Mouse (Mus musculus): ENCODE data around the gene Eno3. TPM values are rescaled to one million over a fixed set of nuclear protein-coding genes. Genes with fewer than 3 reads are reported as not detected.
A peak's percentile ranks its signal among the peaks of the same experiment; 100 is the strongest.

The Eno3 gene
- total and polyA plus RNA-seq, 2 experiments from 2014 or later: 1,204 to 1,376 TPM

GRCm38 (mm10) chr11:70679361-70679760, 22.4 kb downstream of the Eno3 start:
- Histone ChIP-seq H3K4me2 (ENCODE audit: low read depth, low read length) (no peak overlapping the region), H3K36me3 (replicated peaks; ENCODE audit: control insufficient read depth, insufficient read depth, low read length) (peaks cover 78% of the 10 kb centered on the region), H3K9me3 (replicated peaks; ENCODE audit: control insufficient read depth, low read length) (no peaks in the 10 kb centered on the region), H3K27ac (ENCODE audit: low read depth) (no peak overlapping the region), H3K4me3 (ENCODE audit: low read depth, low read length) (no peak overlapping the region), H3K4me1 (ENCODE audit: control insufficient read depth, insufficient read depth) (peaks cover 8% of the 10 kb centered on the region), H3K27me3 (ENCODE audit: control insufficient read depth, insufficient read depth, low read length) (no peaks in the 10 kb centered on the region), H3K9ac (replicated peaks; ENCODE audit: low read depth, low read length) (no peak overlapping the region)
- no peak for ATAC-seq (ENCODE audit: insufficient read depth, low read depth)
- no peak for DNase-seq (ENCODE audit: low spot score)
- 93% methylated on average over 8 of the region's 8 CpGs for WGBS
- TF ChIP-seq CTCF (IDR thresholded peaks at IDR 0.05; ENCODE audit: low read depth) (no peak), EP300 (IDR thresholded peaks at IDR 0.05; ENCODE audit: low read depth) (no peak)

DNA sequence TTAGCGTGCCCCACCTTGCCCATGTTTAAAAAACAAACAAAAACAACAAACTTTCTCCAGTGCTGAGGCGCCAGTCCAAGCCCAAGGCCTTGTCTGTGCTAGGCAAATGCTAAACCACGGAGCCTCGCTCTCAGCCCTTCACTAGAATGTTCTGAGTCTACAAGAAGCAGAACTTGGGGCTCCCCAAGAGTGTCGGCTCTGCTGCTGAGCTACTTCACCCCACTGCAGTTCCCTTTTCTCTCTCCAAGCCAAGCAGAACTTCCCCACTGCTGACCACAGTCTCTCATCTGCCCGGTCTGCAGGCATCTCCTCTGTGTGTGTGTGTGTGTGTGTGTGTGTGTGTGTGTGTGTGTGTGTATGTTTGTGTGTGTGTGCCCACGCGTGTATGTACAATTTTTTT, 22.9 kb downstream of the Eno3 start:
- WGBS: 84% methylated on average over 8 of the region's 8 CpGs
- H3K9ac ChIP-seq (replicated peaks; ENCODE audit: low read depth, low read length): no peak overlapping the region
- no peak overlapping the region for H3K27ac ChIP-seq (ENCODE audit: low read depth)

DNA sequence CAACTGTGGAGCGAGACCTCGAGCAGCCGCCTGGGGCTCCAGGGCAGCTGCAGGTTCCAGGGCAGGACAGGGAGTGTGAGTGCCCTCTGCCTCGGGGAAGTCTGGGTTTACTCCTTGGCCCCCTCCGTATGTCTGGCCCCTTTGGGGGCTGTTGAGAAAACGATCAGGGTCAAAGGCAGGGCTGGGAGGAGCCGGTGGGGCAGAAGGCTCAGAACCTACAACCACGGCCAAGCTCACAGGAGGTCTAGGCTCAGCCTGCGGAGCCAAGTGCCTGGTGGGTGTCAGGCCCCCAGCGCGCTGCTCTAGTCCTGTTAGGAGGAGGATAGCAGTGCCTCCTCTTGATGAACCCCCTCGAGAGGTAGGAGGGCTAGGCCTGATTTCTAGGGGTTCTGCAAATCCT, 24.2 kb downstream of the Eno3 start:
- Histone ChIP-seq H3K9me3 (replicated peaks; ENCODE audit: control insufficient read depth, low read length) (no peaks in the 10 kb centered on the region), H3K9ac (replicated peaks; ENCODE audit: low read depth, low read length) (no peak overlapping the region), H3K27ac (ENCODE audit: low read depth) (no peak overlapping the region), H3K4me1 (ENCODE audit: control insufficient read depth, insufficient read depth) (peaks cover 5% of the 10 kb centered on the region), H3K4me2 (ENCODE audit: low read depth, low read length) (no peak overlapping the region), H3K27me3 (ENCODE audit: control insufficient read depth, insufficient read depth, low read length) (no peaks in the 10 kb centered on the region), H3K4me3 (ENCODE audit: low read depth, low read length) (no peak overlapping the region), H3K36me3 (replicated peaks; ENCODE audit: control insufficient read depth, insufficient read depth, low read length) (peaks cover 80% of the 10 kb centered on the region)
- 71% methylated on average over 12 of the region's 12 CpGs for WGBS
- ATAC-seq (ENCODE audit: insufficient read depth, low read depth): no peak
- DNase-seq (ENCODE audit: low spot score): no peak
- TF ChIP-seq EP300 (IDR thresholded peaks at IDR 0.05; ENCODE audit: low read depth) (no peak), CTCF (IDR thresholded peaks at IDR 0.05; ENCODE audit: low read depth) (no peak)

More for the DNA sequence above, 22.9 kb downstream of the Eno3 start:
- H3K36me3 ChIP-seq (replicated peaks; ENCODE audit: control insufficient read depth, insufficient read depth, low read length): peaks cover 82% of the 10 kb centered on the region
- peaks cover 8% of the 10 kb centered on the region for H3K4me1 ChIP-seq (ENCODE audit: control insufficient read depth, insufficient read depth)
- H3K9me3 ChIP-seq (replicated peaks; ENCODE audit: control insufficient read depth, low read length): no peaks in the 10 kb centered on the region
- H3K27me3 ChIP-seq (ENCODE audit: control insufficient read depth, insufficient read depth, low read length): no peaks in the 10 kb centered on the region
- H3K4me2 ChIP-seq (ENCODE audit: low read depth, low read length): no peak overlapping the region
- no peak overlapping the region for H3K4me3 ChIP-seq (ENCODE audit: low read depth, low read length)
- ATAC-seq (ENCODE audit: insufficient read depth, low read depth): no peak
- no peak for DNase-seq (ENCODE audit: low spot score)
- TF ChIP-seq CTCF (IDR thresholded peaks at IDR 0.05; ENCODE audit: low read depth) (no peak), EP300 (IDR thresholded peaks at IDR 0.05; ENCODE audit: low read depth) (no peak)

- Histone ChIP-seq H3K4me1 (ENCODE audit: control insufficient read depth, insufficient read depth) (peaks cover 7% of the 10 kb centered on the region), H3K9ac (replicated peaks; ENCODE audit: low read depth, low read length) (no peak overlapping the region), H3K4me3 (ENCODE audit: low read depth, low read length) (no peak overlapping the region), H3K9me3 (replicated peaks; ENCODE audit: control insufficient read depth, low read length) (no peaks in the 10 kb centered on the region), H3K36me3 (replicated peaks; ENCODE audit: control insufficient read depth, insufficient read depth, low read length) (peaks cover 71% of the 10 kb centered on the region), H3K27ac (ENCODE audit: low read depth) (0 out of 2 replicates have a peak overlapping the region, but pooled peaks have one; percentile 9), H3K4me2 (ENCODE audit: low read depth, low read length) (no peak overlapping the region), H3K27me3 (ENCODE audit: control insufficient read depth, insufficient read depth, low read length) (no peaks in the 10 kb centered on the region)
- peak; percentile 75 for TF ChIP-seq CTCF (IDR thresholded peaks at IDR 0.05; ENCODE audit: low read depth)
- TF ChIP-seq EP300 (IDR thresholded peaks at IDR 0.05; ENCODE audit: low read depth): no peak
- WGBS: 38% methylated on average over 11 of the region's 11 CpGs
- ATAC-seq (ENCODE audit: insufficient read depth, low read depth) (peak; percentile 75), DNase-seq (ENCODE audit: low spot score) (peak; percentile 77)
Observed at GRCm38 (mm10) chr11:70681897-70682581, 25.0 kb downstream of the Eno3 start.

GRCm38 (mm10) chr11:70683640-70684039, 26.6 kb downstream of the Eno3 start:
- WGBS: 83% methylated on average over 5 of the region's 5 CpGs
- Histone ChIP-seq H3K27ac (ENCODE audit: low read depth) (no peak overlapping the region), H3K4me2 (ENCODE audit: low read depth, low read length) (no peak overlapping the region), H3K27me3 (ENCODE audit: control insufficient read depth, insufficient read depth, low read length) (no peaks in the 10 kb centered on the region), H3K4me1 (ENCODE audit: control insufficient read depth, insufficient read depth) (peaks cover 15% of the 10 kb centered on the region), H3K4me3 (ENCODE audit: low read depth, low read length) (no peak overlapping the region), H3K36me3 (replicated peaks; ENCODE audit: control insufficient read depth, insufficient read depth, low read length) (peaks cover 64% of the 10 kb centered on the region), H3K9me3 (replicated peaks; ENCODE audit: control insufficient read depth, low read length) (no peaks in the 10 kb centered on the region), H3K9ac (replicated peaks; ENCODE audit: low read depth, low read length) (no peak overlapping the region)
- TF ChIP-seq EP300 (IDR thresholded peaks at IDR 0.05; ENCODE audit: low read depth) (no peak), CTCF (IDR thresholded peaks at IDR 0.05; ENCODE audit: low read depth) (no peak)
- DNase-seq (ENCODE audit: low spot score) (no peak), ATAC-seq (ENCODE audit: insufficient read depth, low read depth) (no peak)
